Mouse (Mus musculus) effector memory CD4-positive, alpha-beta T cell, adult 7 months (primary cell): ENCODE results near the gene Zfp87. TPM values are rescaled to one million over a fixed set of nuclear protein-coding genes. Genes with fewer than 3 reads are reported as not detected.

Experiments used
- polyA plus RNA-seq: library from polyadenylated mRNA; unstranded; fragments of 100-300 nt; shearing (Covaris generic); gene quantifications from one replicate; pipeline ENCODE4 v1.2.1, GENCODE M21; 2017

Zfp87 gene
- polyA plus RNA-seq: 44.6 TPM

DNA sequence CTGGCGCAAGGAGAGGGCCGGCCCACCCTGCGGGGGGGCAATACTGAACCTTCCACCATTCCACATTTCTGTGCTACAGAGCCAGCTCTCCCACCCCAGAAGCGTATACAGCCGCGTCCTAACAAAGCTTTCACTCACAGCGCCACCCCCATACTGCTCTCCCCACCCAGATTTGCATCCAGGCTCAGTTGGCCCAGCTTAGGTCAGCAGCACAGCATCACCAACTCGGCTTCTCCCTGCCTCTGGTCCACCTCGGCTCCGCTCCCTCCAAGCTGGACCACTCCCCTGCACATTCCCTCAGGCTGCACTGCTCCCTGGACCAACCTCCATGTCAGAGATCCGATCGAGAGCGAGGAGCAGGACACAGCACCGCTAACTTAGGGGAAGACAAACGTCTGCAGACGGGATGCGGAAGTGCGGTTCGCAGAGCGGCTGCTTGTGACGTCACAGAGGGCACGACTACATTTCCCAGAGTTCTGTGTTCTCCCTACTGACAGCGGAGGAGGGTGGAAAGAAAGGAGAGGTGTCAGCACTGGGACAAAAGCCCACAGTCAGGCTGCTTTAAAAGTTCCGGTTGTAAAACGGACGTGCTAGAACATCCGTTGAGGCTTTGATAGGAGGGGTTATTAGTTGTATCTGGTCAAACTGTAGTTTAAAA, at the start of gene Zfp87, which contains the start of gene Gm26965:
Gene Zfp87 (minus strand): TSS at position 425 of the 658 bp plus-strand sequence.
Gene Gm26965 (minus strand): TSS at position 399 of the 658 bp plus-strand sequence.

DNA sequence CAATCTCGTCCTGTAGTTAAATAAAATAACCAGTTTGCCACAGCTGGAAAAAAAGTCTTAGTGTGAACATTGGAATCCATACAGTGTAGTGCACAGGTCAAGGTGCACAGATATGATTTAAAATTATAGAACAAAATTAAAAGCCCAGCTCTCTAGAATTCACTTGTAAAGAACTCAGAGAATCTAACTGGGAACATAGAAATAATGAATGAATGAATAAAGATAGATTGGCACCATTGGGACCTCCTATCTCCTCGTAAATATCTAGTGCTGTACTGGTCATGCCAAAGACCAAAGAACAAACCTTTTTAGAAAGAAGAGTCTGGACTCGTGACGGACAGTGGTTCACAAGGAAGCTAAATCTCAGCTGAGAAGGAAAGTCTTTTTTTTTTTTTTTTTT, 27.8 kb upstream of the Zfp87 start, which contains the start of gene Zfp748:
Gene Zfp748 (minus strand): TSS at position 101 of the 400 bp plus-strand sequence.

DNA sequence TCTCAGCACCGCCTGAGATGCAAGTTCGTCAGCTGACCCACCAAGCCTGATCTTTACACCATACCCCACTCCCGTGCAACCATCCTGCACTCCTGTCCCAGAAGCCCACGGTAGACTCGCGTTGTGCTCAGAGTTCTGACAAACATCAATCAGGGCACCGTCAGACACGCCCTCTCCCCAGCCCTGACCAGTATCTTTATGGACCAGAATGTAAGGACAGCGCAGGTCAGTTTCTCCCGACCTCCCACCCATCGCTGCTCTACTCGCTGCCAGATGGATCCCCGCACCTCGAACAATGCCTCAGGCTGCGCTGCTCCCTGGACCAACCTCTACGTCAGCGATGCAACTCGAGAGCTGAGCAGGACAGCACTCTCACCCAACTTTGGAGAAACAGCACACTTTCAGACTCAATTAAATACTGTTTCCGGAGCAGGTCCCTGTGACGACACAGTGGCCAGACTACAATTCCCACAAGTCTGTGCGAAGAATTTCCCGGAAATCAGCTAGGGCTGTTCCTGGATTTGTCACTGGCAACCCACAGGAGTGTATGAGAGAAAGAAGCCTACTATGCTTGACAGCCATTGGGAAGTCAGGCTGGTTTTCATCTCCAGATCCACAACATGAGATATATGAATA, 25.8 kb downstream of the Zfp87 start, which contains the start of gene Zfp58:
Gene Zfp58 (minus strand): TSS at position 472 of the 636 bp plus-strand sequence.

DNA sequence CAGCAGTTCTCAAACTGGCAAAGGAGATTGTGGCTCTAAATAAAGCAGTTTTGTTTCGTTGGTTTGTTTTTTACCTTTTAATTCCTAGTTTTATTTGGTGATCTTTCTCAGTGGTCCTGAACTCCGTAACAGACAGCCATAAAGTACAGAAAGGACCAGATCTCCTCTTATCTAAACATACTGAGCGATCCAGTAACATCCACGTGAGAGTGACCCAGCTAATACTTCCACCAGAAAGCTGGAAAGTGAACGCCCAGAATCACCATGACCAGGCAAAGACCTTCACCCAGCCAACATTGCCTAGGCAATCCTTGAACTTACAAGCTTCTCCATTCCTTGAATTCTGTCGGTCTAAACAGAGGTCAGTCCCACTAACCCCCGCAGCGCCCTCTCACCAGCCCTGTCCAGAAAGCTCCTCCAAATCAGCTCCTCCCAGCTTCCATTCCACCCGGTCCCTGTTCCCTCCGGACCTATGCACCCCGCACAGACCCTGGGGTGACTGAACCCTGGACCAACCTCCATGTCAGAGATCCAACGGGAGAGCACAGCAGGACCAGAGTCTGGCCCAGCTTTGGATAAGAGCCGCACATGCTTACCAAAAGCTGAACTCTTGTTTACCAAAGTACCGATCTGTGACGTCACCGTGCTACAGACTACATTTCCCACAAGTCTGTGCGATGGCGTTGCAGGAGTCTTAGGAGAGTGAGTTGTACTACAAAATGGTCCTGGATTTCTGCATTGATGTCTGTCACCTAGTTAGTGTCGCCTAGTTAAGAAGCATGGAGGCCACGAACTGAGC, 42.2 kb downstream of the Zfp87 start, which contains the start of gene Zfp874b:
Gene Zfp874b (minus strand): TSS at position 634 of the 799 bp plus-strand sequence.

Other genes with a start within 250 kb of the Zfp87 start
- gene Zfp458, start 247.7 kb downstream of the Zfp87 start, polyA plus RNA-seq: 1.7 TPM
- not detected for gene Zfp457, start 219.7 kb downstream of the Zfp87 start, polyA plus RNA-seq
- 5.7 TPM for gene Zfp595, start 193.6 kb downstream of the Zfp87 start, polyA plus RNA-seq
- gene Gm28044, start 165.6 kb downstream of the Zfp87 start, polyA plus RNA-seq: 0.94 TPM
- gene Zfp953, start 165.6 kb downstream of the Zfp87 start, polyA plus RNA-seq: 2.0 TPM
- gene Gm28041, start 150.4 kb downstream of the Zfp87 start, polyA plus RNA-seq: 1.2 TPM
- gene Zfp456, start 150.4 kb downstream of the Zfp87 start, polyA plus RNA-seq: 5.7 TPM
- 29.1 TPM for gene Zfp429, start 126.4 kb downstream of the Zfp87 start, polyA plus RNA-seq
- 3.5 TPM for gene Zfp459, start 104.8 kb downstream of the Zfp87 start, polyA plus RNA-seq
- 34.3 TPM for gene Zfp874a, start 74.6 kb downstream of the Zfp87 start, polyA plus RNA-seq
- 13.9 TPM for gene Zfp874b, start 41.9 kb downstream of the Zfp87 start, polyA plus RNA-seq
- gene Zfp58, start 25.6 kb downstream of the Zfp87 start, polyA plus RNA-seq: 17.3 TPM
- not detected for gene Gm26965, start within 50 bp of the Zfp87 start, polyA plus RNA-seq
- gene Zfp748, start 27.7 kb upstream of the Zfp87 start, polyA plus RNA-seq: 15.9 TPM
- 5.3 TPM for gene Zfp729b, start 83.5 kb upstream of the Zfp87 start, polyA plus RNA-seq
- gene Gm49345, start 111.6 kb upstream of the Zfp87 start, polyA plus RNA-seq: 3.1 TPM
- 4.8 TPM for gene Zfp729a, start 111.6 kb upstream of the Zfp87 start, polyA plus RNA-seq
- gene Zfp738, start 160.9 kb upstream of the Zfp87 start, polyA plus RNA-seq: 12.5 TPM
- gene Zfp65, start 203.0 kb upstream of the Zfp87 start, polyA plus RNA-seq: 8.0 TPM
- 2.1 TPM for gene Zfp85, start 229.1 kb upstream of the Zfp87 start, polyA plus RNA-seq